Mouse (Mus musculus): Measurements from ENCODE around the gene Hspa13. TPM values are rescaled to one million over a fixed set of nuclear protein-coding genes. Genes with fewer than 3 reads are reported as not detected.
A peak's percentile ranks its signal among the peaks of the same experiment; 100 is the strongest.

The Hspa13 gene
- 1 to 10 TPM; 6.8 to 7.4 TPM for total RNA-seq (2021)
- long read RNA-seq, experiment 1, full-length matches to known transcripts, result 3 of 5 reads
- long read RNA-seq, experiment 1, partial matches to known transcripts, result 0 of 5 reads
- long read RNA-seq, experiment 1, other reads (novel, unspliced or antisense), result 2 of 5 reads
- long read RNA-seq, experiment 2, full-length matches to known transcripts, result 3 of 8 reads
- long read RNA-seq, experiment 2, partial matches to known transcripts, result 1 of 8 reads
- long read RNA-seq, experiment 2, other reads (novel, unspliced or antisense), result 4 of 8 reads

- intact Hi-C loops (cut with DNase I), result loop anchor here (10.0 kb wide), 1 partner anchor 1128 kb away; no protein-coding TSS in a partner anchor
- DNase-seq, result peak; percentile 94
Measured at GRCm38 (mm10) chr16:75766388-75767249, at the start of gene Hspa13. Gene Hspa13, minus strand, starts transcription at chr16:75767104.

GRCm38 (mm10) chr16:75779271-75779670, 12.4 kb upstream of the Hspa13 start:
- DNase-seq, result no peak
- intact Hi-C loops (cut with DNase I), result no loop called here

GRCm38 (mm10) chr16:75773222-75773621, 6.3 kb upstream of the Hspa13 start:
- DNase-seq, result no peak
- intact Hi-C loops (cut with DNase I), result no loop called here

- no peak for DNase-seq
- intact Hi-C loops (cut with DNase I), result loop anchor here (10.0 kb wide), 1 partner anchor 1127 kb away; no protein-coding TSS in a partner anchor
Measured at GRCm38 (mm10) chr16:75767250-75768002, 522 bp upstream of the Hspa13 start.

GRCm38 (mm10) chr16:75752876-75753275, 14.0 kb downstream of the Hspa13 start:
- DNase-seq, result no peak
- intact Hi-C loops (cut with DNase I), result no loop called here

GRCm38 (mm10) chr16:75750103-75750502, 16.8 kb downstream of the Hspa13 start:
- DNase-seq, result no peak
- intact Hi-C loops (cut with DNase I), result no loop called here

GRCm38 (mm10) chr16:75748926-75749325, 18.0 kb downstream of the Hspa13 start:
- intact Hi-C loops (cut with DNase I), result no loop called here
- DNase-seq, result no peak

GRCm38 (mm10) chr16:75744014-75744413, 22.9 kb downstream of the Hspa13 start:
- intact Hi-C loops (cut with DNase I), result no loop called here
- no peak for DNase-seq

GRCm38 (mm10) chr16:75717405-75718173, 49.3 kb downstream of the Hspa13 start:
- DNase-seq, result no peak
- intact Hi-C loops (cut with DNase I), result no loop called here

GRCm38 (mm10) chr16:75696176-75696575, 70.7 kb downstream of the Hspa13 start:
- DNase-seq, result peak in 1 of 2 experiments; percentile 5
- intact Hi-C loops (cut with DNase I), result loop anchor here (5.0 kb wide), 1 partner anchor 1201 kb away; no protein-coding TSS in a partner anchor

Small RNA genes lying within 50 kb of the gene (microRNA-seq; reads per million reads assigned to microRNA genes)
- 0 reads per million in 2 experiments for gene Gm22923

Other genes starting within 250 kb of the Hspa13 start
- gene Lipi, start 181.0 kb downstream of the Hspa13 start, total RNA-seq (2021), result not detected
- not detected for gene Rbm11, start 174.3 kb downstream of the Hspa13 start, total RNA-seq (2021)